Mouse (Mus musculus) gastrocnemius, adult 18-20 months (tissue): ENCODE measurements around the gene Sh2d3c. TPM values are rescaled to one million over a fixed set of nuclear protein-coding genes. Genes with fewer than 3 reads are reported as not detected.

Experiments
- DNase-seq: peaks from one replicate; pipeline ENCODE4 v3.0.0; 2021; ENCODE audit warnings: low spot score
- total RNA-seq, 2 experiments: library from RNA; stranded (reverse); gene quantifications; 2 replicates each; pipeline ENCODE4 v1.2.3; 2021

Gene Sh2d3c
- total RNA-seq, 2 experiments from 2014 or later: 5.7 to 7.3 TPM

DNA sequence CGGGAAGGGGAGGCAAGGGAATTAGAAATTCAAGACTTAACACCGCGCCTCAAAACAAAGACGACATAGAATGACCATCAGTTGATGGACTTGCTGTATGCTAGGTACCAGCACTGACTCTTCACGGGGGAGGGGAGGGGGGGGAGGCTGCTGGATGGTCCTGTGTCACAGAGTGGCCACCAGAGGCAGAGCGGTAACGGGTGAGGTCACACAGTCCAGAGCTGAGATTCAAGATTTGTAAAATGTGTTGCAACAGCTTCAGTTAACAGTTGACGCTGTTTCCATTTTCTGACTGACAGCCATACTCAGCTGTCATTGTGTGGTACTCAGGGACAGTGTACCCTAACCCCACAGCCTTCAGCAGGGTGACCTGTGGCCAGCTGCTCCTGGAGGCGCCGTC lies 31.3 kb downstream of the Sh2d3c start:
- no peak for DNase-seq

DNA sequence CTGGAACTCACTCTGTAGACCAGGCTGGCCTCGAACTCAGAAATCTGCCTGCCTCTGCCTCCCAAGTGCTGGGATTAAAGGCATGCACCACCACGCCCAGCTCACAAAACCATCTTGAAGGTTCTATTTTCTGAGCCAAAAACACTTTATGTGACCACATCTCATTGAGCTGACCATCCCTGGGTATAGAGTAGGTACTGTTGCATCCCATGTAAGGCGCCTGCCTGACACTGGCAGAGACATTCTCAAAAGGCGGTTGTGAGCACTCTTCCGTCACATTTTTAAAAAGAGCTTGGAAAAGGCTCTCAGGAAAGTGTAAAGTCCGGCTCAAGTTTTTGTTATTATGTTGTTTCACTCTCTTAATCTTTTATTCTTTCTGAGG lies 35.8 kb downstream of the Sh2d3c start:
- no peak for DNase-seq

DNA sequence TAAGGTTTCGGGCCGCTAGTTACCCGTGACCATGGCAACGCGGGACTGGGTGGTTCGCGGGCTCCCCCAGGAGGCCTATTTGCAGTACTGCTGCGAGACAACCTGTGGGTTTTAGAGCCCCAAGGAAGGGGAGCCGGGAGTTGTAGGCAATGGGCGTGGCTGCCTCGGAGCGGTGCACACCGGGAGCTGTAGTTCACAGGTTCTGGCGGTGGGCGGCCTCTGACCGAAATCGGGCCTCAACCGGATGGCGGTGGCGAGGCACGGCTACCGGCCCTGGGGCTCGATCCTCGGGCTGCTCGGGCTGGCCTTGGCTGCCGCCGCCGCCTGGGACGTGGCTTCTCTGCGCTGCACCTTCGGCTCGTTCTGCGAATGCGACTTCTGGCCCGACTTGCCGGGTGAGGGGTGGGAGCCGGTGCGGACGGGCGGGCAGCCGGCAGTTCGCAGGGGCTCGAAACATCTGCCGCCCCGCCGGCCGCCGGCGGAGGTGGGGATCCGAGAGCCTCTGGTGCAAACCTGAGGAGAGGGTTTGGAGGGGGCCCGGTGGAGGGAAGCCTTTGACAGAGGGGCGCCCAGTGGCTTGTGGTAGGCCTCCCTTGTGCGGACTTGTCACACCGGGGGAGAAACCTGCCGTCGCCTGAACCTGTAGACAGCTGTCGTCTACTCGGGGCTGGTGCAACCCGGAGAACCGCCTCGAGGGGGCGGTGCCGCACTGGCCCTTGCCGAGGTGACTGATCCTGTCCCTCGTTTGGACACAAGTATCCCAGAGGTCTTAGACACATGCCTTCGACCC lies 36.4 kb downstream of the Sh2d3c start, which contains the start of gene Tor2a:
Tor2a (plus strand) TSS at position 179 of the 790 bp plus-strand sequence.
- peak; percentile 98 for DNase-seq

DNA sequence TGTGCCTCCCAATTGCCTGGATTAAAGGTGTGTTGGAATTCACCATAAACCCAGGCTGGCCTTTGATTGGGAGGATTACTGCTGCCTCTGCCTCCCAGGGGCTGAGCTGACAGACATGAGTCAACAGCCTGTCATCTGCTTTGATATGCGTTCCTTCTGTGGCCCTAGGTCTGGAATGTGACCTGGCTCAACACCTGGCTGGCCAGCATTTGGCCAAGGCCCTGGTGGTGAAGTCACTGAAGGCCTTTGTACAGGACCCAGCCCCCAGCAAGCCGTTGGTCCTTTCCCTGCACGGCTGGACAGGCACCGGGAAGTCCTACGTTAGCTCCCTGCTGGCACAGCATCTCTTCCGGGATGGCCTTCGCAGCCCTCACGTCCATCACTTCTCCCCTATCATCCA lies 37.6 kb downstream of the Sh2d3c start:
- no peak for DNase-seq

DNA sequence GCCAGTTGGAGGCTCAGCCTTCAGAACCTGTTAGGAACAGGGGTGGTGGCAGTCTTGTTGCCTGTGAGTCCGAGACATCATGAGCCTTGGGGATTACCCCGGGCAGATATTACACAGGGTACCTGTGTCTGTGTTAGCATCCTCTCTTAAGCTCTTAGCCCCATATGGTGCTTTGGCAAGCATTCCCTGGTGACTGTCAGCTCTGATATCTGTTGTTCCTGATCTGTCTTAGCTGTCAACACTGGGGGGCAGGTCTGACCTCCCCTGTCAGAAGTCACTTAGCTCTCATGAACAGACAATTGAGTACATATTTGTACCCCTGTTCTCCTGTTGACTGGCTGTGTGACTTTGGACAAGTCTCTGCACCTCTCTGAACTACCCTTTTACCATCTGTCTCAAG lies 38.1 kb downstream of the Sh2d3c start:
- DNase-seq: no peak

DNA sequence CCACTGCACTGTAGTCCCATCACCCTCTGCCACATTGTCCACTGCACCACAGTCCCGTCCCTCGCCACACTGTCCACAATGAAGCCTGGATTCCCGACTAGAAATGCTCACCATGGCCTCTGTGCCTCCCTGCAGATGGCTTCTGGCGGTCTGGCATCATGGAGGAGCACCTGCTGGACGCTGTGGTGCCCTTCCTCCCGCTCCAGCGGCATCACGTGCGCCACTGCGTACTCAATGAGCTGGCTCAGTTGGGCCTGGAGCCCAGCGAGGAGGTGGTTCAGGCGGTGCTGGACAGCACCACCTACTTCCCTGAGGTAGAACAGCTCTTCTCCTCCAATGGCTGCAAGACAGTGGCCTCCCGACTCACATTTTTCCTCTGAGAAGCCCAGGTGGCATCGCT lies 40.5 kb downstream of the Sh2d3c start:
- DNase-seq: no peak

DNA sequence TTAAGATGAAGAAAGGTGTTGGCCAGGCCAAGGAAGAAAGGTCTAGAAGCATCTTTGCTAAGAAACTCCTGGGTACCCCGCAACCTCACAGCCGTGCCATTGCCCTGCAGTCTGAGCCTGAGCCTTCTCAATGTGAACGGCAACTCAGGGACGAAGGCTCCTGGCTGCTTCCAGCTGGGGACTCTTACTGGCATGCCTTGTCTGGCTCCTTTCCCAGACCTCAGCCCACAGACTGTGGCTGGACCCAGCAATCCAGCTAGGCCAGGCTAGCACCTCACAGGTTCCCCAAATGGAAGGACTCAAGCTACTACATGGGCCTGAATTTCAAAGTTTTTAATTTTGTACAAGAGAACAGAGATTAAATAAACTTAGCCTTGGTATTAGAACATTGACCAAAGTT lies 41.0 kb downstream of the Sh2d3c start:
- DNase-seq: no peak

DNA sequence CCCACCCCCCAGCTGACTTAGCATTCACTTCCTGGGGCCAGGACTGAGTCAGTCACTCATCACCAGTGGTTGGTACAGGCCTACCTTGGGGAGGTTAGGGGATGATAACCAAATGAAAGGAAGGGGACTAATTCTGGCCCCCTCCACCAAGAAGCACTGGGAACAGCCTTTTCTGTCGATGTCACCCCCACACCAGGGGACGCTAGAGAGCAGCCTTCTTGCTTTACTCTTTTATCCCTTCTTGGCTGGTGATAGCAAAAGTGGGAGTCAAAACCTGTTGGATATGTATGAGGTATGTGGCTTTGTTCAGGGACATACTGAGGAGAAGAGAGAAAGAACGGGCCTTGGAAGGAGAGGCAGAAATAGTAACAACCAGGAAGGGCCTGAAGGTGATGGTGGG lies 42.5 kb downstream of the Sh2d3c start:
- DNase-seq: no peak

DNA sequence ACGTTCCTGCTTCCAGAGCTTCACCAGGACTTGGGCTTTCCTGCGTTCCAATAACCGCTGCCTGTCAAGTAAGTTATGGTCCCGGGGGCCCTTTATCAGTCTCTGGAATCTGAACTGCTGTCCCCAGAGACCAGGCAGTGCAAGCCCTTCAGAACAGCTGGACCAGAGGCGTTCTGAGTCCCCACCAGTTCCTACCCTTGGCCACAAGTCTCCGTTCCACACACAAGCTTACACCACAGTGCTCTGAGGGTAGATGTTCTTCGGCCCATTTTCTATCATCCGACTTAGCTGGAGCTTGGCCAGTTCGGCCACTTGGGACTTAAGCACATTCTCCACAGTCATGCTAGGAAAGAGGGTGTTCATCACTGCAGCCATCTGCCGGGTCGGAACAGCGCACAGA lies 46.4 kb downstream of the Sh2d3c start:
- peak; percentile 32 for DNase-seq

DNA sequence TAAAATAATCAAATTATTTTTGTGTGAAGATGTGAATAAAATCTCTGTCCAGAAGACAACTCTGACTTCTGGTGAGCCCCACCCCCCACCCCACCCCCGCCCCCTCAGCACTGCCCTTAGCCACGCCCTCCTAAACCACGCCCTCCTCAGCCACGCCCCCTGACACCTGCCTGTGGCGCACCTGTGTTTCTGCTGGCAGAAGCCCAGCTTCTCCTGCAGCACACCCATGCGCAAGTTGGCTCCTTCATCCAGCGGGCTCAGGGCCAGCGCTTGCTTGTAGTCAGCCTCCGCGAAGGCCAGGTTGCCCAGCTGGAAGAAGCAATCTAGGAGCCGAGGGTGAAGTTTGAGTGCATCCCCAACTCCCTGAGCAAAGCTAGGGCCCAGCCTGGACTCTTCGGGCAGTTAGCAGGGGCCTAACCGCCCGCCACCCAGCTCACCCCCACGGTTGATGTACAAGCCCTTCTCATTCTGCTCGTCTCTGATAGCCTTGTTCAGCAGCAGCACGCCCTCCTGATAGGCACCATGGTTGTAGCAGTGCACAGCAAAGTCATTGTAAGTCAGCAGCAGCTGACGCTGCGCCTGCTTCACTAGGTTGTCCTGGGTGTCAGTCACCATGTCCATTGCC lies 47.9 kb downstream of the Sh2d3c start:
- no peak for DNase-seq

DNA sequence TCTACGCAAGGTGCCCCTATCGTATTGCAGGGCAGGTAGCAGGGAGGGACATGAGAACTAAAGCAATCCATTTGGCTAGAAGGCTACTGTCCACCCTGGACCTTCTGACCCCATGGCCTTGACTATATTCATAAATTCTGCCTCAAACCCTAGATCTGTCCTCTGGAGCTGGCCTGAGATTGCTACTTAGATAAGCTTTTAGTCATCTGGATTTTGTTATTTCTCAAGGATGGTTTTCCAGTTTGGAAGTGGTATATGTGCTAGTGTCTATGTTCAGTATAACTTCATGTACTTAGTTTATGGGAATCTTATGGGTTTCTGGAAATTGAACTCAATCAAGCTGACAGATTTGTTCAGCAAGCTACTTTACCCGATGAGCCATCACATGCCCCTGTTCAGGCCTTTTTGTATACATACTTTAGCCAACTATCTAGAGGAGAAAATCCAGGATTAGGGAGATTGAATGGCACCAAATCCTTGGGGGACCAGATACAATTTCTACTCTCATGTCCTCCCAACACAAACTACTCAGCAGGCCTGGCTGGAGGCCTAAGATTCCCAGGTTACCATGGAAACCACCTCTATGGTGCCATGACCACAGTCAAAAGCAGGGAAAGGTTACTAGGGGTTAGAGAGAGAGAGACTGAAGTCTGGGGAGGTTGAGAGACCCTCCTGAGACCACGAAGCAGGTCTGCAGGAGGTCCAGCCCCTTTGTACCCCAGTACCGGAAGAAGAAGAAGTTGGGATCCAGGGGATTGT lies 48.7 kb downstream of the Sh2d3c start:
- no peak for DNase-seq

DNA sequence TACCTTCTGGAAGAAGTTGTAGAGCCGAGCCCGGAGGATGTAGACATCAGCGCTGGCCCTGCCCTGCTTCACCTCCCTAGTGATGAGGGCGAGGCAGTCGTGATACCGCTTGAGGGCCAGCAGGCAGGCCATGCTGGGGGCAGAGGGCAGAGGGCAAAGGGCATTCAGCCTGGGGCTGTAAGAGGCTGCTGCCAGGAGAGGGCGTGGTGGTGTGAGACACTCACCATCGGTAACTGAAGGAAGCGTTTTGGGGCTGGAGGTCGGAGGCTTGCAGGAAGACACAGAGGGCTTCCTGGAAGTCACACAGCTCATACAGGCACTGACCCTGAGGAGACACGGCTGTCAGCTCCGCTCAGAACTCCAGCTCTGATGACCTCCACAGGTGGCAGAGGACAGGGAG lies 51.0 kb downstream of the Sh2d3c start:
- DNase-seq: no peak

DNA sequence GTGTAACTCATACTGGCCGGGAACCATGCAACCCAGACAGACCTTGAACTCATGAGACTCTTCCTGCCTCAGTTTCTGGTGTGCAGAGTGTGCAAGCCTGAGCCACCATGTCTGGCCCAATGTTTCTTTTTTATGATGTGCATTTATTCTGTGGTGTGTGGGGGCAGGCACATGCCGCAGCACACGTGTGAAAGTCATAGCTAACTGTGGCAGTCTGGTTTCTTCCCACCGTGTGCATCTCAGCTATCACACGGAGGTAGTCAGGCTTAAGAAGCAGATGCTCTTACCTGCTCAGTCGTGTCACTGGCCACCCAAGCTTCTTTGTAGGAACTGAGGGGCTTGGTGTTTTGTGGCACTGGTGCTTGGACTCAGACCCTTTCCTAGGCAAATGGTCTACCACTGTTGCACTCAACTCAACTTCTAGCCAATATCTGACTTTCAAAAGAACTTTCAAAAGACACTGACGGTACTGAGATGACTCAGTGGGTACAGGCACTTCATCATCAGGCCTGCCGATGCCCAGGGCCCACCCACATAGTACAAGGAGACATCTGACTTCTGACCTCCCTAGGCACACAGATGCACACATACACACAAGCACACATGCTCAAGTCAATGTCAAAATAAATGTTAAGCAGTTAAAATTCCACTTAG lies 51.9 kb downstream of the Sh2d3c start:
- DNase-seq: no peak

DNA sequence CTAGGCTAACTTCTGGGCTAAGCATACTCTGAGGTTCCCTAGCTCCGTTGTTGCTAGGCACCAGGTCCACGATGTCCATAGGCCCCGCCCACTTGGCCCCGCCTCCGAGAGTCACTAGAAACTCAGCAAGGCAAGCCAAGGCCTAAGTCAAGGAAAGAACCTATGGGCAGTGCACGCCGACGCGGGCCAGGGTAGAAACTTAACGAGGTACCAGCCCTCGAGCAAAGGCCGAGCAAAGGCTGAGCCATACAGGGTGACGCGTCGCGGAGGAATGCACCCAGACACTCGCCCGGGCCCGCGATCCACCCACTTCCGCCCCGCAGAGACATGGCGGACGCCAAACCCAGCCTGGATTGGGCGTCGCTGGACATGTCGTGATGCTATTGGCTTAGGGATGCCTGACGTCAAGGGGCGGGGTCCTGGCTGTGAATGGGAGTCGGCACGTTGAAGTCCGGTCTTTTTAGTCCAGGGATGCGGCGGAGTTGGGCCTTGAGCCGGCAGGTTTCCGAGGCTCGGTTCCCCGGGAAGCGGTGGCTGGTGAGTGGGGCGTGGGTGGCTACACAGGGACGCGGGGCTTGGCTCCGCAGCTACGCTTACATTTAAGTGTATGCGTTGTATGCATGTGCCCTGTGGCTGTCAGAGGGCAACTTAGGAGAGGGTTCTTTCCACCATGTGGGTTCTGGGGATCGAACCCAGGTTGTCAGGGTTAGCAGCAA lies 54.7 kb downstream of the Sh2d3c start, which contains the start of the genes Ttc16 and Ptrh1:
Ttc16 (minus strand) TSS at position 275 of the 716 bp plus-strand sequence.
Ptrh1 (plus strand) TSS at position 428 of the 716 bp plus-strand sequence.
- DNase-seq: peak; percentile 98

DNA sequence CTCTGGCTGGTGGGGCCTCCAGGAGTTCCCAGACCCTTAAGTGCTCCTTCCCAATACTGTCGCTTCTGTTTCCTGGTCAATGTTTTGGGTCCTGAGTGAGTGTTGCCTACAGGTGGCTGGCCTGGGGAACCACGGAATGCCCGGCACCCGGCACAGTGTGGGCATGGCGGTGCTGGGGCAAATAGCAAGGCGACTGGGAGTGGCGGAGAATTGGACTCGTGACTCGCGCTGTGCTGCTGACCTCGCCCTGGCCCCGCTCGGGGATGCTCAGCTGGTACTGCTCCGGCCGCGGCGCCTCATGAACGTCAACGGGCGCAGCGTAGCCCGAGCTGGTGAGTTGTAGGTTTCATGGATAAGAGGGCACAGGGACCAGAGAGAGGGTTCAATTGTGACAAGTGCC lies 55.3 kb downstream of the Sh2d3c start:
- no peak for DNase-seq

DNA sequence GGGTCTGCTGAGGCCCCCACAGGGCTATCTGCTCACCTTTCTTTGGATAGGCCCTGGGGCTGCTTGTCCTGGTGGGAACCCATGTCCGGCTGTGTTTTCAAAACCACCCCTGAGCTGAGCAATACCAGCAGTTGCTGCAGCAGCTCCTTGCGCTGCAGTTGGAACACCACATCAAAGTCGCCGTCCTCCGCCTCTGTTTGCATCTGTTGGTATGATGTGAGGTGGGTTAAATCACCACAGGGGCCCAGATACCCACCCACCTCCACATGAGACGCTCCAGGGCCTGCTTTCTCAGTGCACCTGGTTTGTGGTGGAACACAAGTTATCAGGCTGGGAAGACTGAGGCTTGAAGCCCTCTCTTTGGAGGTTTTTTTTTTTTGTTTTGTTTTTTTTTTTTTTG lies 57.2 kb downstream of the Sh2d3c start:
- no peak for DNase-seq

DNA sequence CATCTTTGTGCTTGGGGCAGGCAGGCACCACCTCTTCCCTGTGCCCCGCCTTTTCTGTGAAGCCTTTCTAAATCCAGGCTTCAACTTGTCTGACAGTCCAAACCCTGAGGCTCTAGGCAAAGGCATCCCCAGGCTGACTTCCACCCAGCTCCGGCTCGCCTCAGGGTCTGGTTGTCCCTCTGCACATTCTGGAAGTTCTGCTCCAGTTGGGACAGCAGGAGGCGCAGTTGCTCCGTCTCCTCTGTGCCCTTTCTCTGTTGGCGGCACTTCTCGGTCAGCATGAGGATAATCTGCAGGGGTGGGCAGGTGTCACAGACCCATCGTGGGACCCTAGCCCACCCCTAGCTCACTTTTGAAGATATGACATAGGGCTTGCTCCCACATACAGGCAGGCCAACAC lies 58.3 kb downstream of the Sh2d3c start:
- peak; percentile 76 for DNase-seq

DNA sequence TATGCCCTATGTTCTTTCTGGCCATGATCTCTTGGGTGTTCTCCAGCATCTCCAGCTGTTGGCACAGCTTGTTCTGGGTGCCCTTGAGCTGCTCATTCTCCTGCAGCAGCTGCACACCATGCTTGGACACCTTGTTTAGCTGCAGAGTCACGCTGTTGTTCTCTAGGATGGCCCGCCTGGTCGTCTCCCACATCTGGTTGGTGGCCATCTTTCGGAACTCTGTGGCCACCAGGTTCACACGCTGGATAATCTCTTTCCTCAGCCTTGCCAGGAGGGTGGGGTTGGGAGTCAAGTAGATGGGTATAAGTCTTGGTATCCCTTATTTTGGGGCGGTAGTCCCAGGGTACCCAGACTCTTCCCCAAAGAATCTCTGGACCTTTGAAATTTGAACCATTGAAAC lies 58.9 kb downstream of the Sh2d3c start:
- DNase-seq: no peak

DNA sequence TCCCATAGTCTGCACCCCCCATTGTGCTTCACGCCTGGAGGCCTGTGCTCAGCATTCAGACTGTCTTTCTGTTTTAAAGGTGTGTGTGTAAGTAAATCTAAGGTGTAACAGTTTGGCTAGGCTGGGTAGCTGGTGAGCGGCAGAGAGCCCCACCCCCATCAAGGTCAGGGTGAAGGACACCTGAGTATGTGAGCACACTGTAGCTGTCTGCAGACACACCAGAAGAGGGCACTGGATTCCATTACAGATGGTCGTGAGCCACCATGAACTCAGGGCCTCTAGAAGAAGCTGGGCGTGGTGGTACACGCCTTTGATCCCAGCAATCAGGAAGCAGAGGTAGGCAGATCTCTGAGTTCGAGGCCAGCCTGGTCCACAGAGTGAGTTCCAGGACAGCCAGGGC lies 60.9 kb downstream of the Sh2d3c start:
- DNase-seq: no peak

DNA sequence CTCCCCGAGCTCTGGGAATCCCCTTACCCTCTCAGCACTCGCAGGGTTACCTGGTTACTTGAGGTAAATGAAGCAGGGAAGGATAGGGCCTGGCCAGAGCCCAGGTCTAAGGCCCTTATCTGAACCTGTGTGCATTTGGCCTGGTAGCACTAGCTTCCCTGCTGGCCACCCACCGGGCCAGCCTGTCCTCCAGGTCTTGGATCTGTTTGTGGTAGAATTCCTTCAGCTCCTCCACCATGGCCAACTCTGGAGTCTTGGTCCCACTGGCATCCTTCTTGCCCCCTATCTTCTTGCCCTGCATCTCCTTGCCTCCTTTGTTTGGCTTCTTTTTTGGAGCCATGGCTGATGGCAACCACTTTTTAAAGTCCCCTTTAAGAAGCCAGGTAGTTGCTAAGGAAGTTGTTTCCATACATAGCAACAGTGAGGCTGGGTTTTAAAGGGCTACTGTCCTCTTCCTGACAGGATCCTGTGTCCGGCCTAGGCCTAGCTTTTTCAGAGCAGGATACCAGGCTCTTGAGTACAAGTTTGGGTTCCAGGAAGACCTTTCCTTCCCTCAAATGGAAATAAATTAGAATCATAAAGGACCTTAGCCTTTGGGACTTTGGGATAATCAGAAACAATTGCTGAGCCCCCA lies 63.3 kb downstream of the Sh2d3c start, which contains the start of gene Cfap157:
Cfap157 (minus strand) TSS at position 381 of the 634 bp plus-strand sequence.
- peak; percentile 43 for DNase-seq

DNA sequence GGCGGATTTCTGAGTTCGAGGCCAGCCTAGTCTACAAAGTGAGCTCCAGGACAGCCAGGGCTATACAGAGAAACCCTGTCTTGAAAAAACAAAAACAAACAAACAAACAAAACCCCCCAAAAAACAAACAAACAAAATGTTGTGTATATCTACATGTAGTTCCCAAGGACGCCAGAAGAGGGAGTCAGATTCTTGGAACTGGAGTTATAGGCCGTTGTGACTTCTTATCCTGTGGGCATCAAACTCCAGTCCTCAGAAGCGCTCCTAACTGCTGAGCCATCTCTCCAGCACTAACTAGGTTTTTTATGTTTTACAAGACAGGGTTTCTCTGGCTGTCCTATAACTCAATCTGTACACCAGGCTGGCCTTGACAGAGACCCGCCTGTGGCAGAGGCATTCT lies 66.3 kb downstream of the Sh2d3c start:
- peak; percentile 36 for DNase-seq
